ENCODE assay signal across 8 mouse cellular contexts in the genomic region with DNA sequence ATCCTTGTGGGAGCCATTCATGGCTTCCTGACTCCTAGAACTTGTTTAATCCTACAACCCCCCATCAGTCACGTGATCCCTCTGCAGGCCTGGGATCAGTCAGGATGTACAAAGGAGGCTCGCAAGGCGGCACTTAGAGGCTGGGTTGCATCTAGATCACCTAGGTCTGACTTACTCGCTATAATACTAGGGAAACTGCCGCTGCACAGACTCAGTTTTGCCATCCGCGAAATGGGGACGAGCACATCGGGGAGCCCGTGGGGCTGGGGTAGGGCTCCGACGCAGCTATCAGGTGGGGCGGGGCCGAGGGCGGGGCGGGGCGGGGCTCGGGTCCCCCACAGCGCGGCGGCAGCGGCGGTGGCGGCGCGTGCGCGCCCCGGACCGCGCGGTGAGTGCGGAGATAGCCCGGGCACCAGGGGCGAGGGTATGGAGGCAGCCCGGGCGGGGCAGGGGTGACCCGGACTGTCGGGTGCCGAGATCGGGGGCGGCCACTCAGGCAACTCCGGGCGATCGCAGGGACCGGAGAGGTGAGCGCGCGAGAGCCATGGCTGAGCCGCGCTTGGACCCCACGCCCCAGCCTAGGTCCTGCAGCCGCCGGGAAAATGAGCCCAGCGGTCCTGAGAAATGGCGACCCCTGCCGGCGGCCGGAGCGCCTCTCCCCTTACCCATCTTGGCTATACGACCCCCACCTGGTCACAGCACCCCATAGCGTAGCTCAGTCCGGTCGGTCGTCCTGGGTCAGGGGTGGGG. TPM values are rescaled to one million over a fixed set of nuclear protein-coding genes. Genes with fewer than 3 reads are reported as not detected.
DNase-seq lines count a peak whose midpoint lies in the region; ATAC-seq lines count a peak whose summit lies in the region.

A gene (plus strand): TSS at position 346 of the 750 bp plus-strand sequence.

- no peaks in the 10 kb centered on the region for H3K36me3 ChIP-seq in intestine, embryonic 16.5 days (ENCODE audit: control insufficient read depth, insufficient read depth, low read length)
- H3K36me3 ChIP-seq in limb, embryonic 13.5 days, result peaks cover under 1% of the 10 kb centered on the region; the same call in 1 of the 2 replicates
- no peaks in the 10 kb centered on the region for H3K36me3 ChIP-seq in midbrain, embryonic 15.5 days (replicated peaks)
- H3K36me3 ChIP-seq in splenic B cell, adult 2 months (ENCODE audit: control insufficient read depth, insufficient read depth, low read length, poor library complexity, severe bottlenecking), result no peaks in the 10 kb centered on the region

- no peaks in the 10 kb centered on the region for H3K27me3 ChIP-seq in intestine, embryonic 16.5 days (replicated peaks; ENCODE audit: control insufficient read depth, insufficient read depth, low read length)
- H3K27me3 ChIP-seq in limb, embryonic 13.5 days, result no peaks in the 10 kb centered on the region
- H3K27me3 ChIP-seq in midbrain, embryonic 15.5 days (replicated peaks), result no peaks in the 10 kb centered on the region
- H3K27me3 ChIP-seq in splenic B cell, adult 2 months (ENCODE audit: control insufficient read depth, insufficient read depth, low read length, poor library complexity, severe bottlenecking), result no peaks in the 10 kb centered on the region

- H3K9me3 ChIP-seq in intestine, embryonic 16.5 days (ENCODE audit: control insufficient read depth, low read length), result no peaks in the 10 kb centered on the region
- H3K9me3 ChIP-seq in limb, embryonic 13.5 days, result no peaks in the 10 kb centered on the region
- no peaks in the 10 kb centered on the region for H3K9me3 ChIP-seq in midbrain, embryonic 15.5 days

- peak within 1 kb of the TSS; percentile 70 for H3K4me3 ChIP-seq in intestine, embryonic 16.5 days (ENCODE audit: low read length)
- peak within 1 kb of the TSS; percentile 65 for H3K4me3 ChIP-seq in limb, embryonic 13.5 days
- peak within 1 kb of the TSS; percentile 50 for H3K4me3 ChIP-seq in midbrain, embryonic 15.5 days

- 1% methylated on average over 65 of the region's 65 CpGs for WGBS in intestine, embryonic 16.5 days
- WGBS in limb, embryonic 13.5 days, result under 1% methylated on average over 60 of the region's 65 CpGs
- under 1% methylated on average over 65 of the region's 65 CpGs for WGBS in midbrain, embryonic 15.5 days

- peak within 1 kb of the TSS; percentile 49 for H3K27ac ChIP-seq in intestine, embryonic 16.5 days (ENCODE audit: low read length)
- H3K27ac ChIP-seq in limb, embryonic 13.5 days, result peak within 1 kb of the TSS; percentile 28
- no peak within 1 kb of the TSS for H3K27ac ChIP-seq in midbrain, embryonic 15.5 days

- ATAC-seq in intestine, embryonic 16.5 days, result peak; percentile 75
- peak; percentile 83 for ATAC-seq in limb, embryonic 13.5 days (ENCODE audit: low FRiP score, low read depth)
- peak; percentile 81 for ATAC-seq in midbrain, embryonic 15.5 days (replicated peaks)

- DNase-seq in layer of hippocampus, adult 11-12 months (ENCODE audit: low spot score), result peak; percentile 60
- DNase-seq in layer of hippocampus, adult 9-10 months (ENCODE audit: low spot score), result no peak
- DNase-seq in cerebellum, postnatal 14 days, result peak; percentile 85 to 88
- DNase-seq in frontal cortex, postnatal 36 days (ENCODE audit: low spot score in 2 of 2), result peak; percentile 68 to 69
- DNase-seq in splenic B cell, adult 2 months (ENCODE audit: low read depth, low spot score), result peak; percentile 51

- peaks cover 5% of the 10 kb centered on the region for H3K4me1 ChIP-seq in intestine, embryonic 16.5 days (ENCODE audit: control insufficient read depth, insufficient read depth, low read length)
- peaks cover 10% of the 10 kb centered on the region; the same call in 1 of the 2 replicates for H3K4me1 ChIP-seq in limb, embryonic 13.5 days
- H3K4me1 ChIP-seq in midbrain, embryonic 15.5 days, result peaks cover 12% of the 10 kb centered on the region

- H3K4me2 ChIP-seq in intestine, embryonic 16.5 days (ENCODE audit: low read depth, low read length), result peak within 1 kb of the TSS; percentile 77
- peak within 1 kb of the TSS; percentile 78 for H3K4me2 ChIP-seq in limb, embryonic 13.5 days (replicated peaks)
- peak within 1 kb of the TSS; percentile 74 for H3K4me2 ChIP-seq in midbrain, embryonic 15.5 days

- H3K9ac ChIP-seq in intestine, embryonic 16.5 days (ENCODE audit: low read depth, low read length), result peak within 1 kb of the TSS; percentile 80
- peak within 1 kb of the TSS; percentile 77 for H3K9ac ChIP-seq in limb, embryonic 13.5 days
- peak within 1 kb of the TSS; percentile 43 for H3K9ac ChIP-seq in midbrain, embryonic 15.5 days

RNA-seq across cellular contexts. Expression of the gene that starts here (rescaled TPM):
- polyA plus RNA-seq in intestine, embryonic 16.5 days (2015; fragmentation: Nextera tagmentation; extraction: Ambion mirVana), result not detected in 2 replicates
- polyA plus RNA-seq in limb, embryonic 13.5 days (2015; fragmentation: Nextera tagmentation; extraction: Ambion mirVana), result not detected in 2 replicates
- polyA plus RNA-seq in midbrain, embryonic 15.5 days (2015; fragmentation: Nextera tagmentation; extraction: Ambion mirVana), result not detected in 2 replicates

Comparison
In these comparisons a context has a peak if more than half of its experiments do, and no peak if none do; other contexts are left out.
1. Peak in ATAC-seq, H3K4me3 ChIP-seq, H3K27ac ChIP-seq, H3K9ac ChIP-seq and H3K4me2 ChIP-seq in intestine, embryonic 16.5 days; RNA of the gene not detected or under 1 TPM.
2. Peak in ATAC-seq, H3K4me3 ChIP-seq, H3K27ac ChIP-seq, H3K9ac ChIP-seq and H3K4me2 ChIP-seq in limb, embryonic 13.5 days; RNA of the gene not detected or under 1 TPM.
3. Peak in ATAC-seq, H3K4me3 ChIP-seq, H3K9ac ChIP-seq and H3K4me2 ChIP-seq in midbrain, embryonic 15.5 days; RNA of the gene not detected or under 1 TPM.